Mouse (Mus musculus): ENCODE measurements around the gene Tspan5. TPM values are rescaled to one million over a fixed set of nuclear protein-coding genes. Genes with fewer than 3 reads are reported as not detected.

Tspan5 gene
- polyA plus RNA-seq, 1 experiment from 2014 or later, result 1.7 TPM

DNA sequence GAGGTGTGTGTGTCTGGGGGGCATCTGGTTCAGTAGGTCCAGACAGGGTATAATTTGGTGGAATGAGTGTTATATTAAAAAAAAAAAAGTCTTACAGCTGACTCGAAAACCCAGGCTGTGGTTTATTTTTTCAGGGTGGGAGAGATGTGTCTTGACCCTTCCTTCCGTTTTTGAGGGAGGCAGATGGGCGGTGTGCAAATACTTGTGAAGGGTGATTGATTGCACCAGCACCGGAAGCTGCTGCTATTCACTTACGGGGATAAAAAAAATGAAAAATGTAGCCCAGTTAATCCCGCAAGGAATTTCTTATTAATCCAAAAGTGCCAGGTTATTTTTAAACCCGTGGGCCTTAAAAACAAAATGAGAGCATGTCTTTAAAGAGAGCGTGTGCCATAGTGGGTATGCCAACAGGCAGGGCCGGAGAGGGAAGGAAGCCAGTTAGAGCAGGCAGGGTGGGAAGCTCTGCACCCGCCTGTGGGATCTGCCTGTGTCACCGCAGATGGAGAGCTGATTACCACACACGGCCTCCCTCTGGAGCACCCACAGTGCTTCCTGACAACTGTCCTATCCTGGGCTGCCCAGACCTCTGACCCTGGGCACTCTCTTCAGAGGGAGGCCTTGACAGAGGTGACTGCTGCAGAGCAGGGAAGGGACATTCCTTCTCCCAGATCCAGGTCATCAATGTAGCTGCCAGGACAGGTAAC, 11.3 kb downstream of the Tspan5 start:
- Histone ChIP-seq H3K4me3 (ENCODE audit: low read depth, low read length) (0 out of 2 replicates have a peak overlapping the region, but pooled peaks have one; percentile 25), H3K4me2 (ENCODE audit: low read depth, low read length) (peak overlapping the region; percentile 42), H3K27ac (ENCODE audit: low read depth) (0 out of 2 replicates have a peak overlapping the region, but pooled peaks have one; percentile 39), H3K9ac (replicated peaks) (no peak overlapping the region), H3K27me3 (ENCODE audit: insufficient read depth, low read length) (no peaks in the 10 kb centered on the region), H3K4me1 (ENCODE audit: insufficient read depth) (peaks cover 6% of the 10 kb centered on the region; the same call in 1 of the 2 replicates), H3K9me3 (ENCODE audit: low read length) (no peaks in the 10 kb centered on the region), H3K36me3 (replicated peaks; ENCODE audit: insufficient read depth, low read length) (no peaks in the 10 kb centered on the region)
- no peak for TF ChIP-seq EP300 (IDR thresholded peaks at IDR 0.05; ENCODE audit: low read depth)
- no peak for TF ChIP-seq CTCF (IDR thresholded peaks at IDR 0.05; ENCODE audit: low read depth)
- DNase-seq, result peak; percentile 29
- 10% methylated on average over 12 of the region's 12 CpGs for WGBS (ENCODE audit: insufficient replicate concordance)
- peak; percentile 23; the same call in 1 of the 2 replicates for ATAC-seq

DNA sequence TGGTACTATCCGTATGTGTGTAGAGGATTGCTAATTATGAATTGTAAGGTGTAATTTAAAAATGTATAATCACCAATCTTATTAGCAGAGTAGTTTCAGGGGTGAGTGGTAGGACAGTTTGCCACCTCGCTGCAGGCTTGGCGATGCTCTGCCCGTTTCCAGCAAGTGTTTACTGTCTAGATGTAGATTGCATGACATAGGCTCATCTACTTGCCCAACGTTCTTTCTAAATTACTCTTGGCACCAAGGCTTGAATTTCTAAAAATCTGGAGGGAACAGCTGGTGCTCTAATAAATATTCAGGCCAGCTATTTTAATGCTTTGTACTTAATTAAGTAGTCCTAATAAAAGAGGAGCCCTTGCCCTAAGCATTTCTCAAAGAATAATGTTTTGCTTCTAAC, 12.3 kb downstream of the Tspan5 start:
- Histone ChIP-seq H3K27ac (ENCODE audit: low read depth) (no peak overlapping the region), H3K4me3 (ENCODE audit: low read depth, low read length) (no peak overlapping the region), H3K27me3 (ENCODE audit: insufficient read depth, low read length) (no peaks in the 10 kb centered on the region), H3K4me1 (ENCODE audit: insufficient read depth) (peaks cover 6% of the 10 kb centered on the region; the same call in 1 of the 2 replicates), H3K9me3 (ENCODE audit: low read length) (no peaks in the 10 kb centered on the region), H3K4me2 (ENCODE audit: low read depth, low read length) (no peak overlapping the region), H3K9ac (replicated peaks) (no peak overlapping the region), H3K36me3 (replicated peaks; ENCODE audit: insufficient read depth, low read length) (no peaks in the 10 kb centered on the region)
- 67% methylated on average over 5 of the region's 5 CpGs for WGBS (ENCODE audit: insufficient replicate concordance)
- DNase-seq (no peak), ATAC-seq (no peak)
- TF ChIP-seq EP300 (IDR thresholded peaks at IDR 0.05; ENCODE audit: low read depth), result no peak
- no peak for TF ChIP-seq CTCF (IDR thresholded peaks at IDR 0.05; ENCODE audit: low read depth)

DNA sequence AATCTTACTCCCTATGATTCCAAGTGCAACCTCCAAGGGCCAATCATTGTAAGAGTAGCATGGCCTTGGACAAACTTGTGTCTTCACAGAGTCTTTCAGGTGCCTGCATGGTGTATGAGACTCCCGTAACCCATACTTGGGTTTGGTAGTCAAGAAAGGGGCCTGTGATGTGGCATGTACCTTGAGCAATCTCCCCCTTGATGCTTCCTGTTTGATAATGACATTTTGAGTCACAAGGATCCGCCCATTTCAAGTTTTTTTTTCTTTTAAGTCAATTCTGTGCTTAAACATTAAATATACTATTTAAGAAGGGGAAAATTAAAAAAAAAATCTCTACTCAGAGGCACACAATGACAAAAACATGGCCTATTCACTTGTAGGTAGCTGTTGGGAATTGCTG, 15.3 kb downstream of the Tspan5 start:
- ATAC-seq, result no peak
- Histone ChIP-seq H3K9ac (replicated peaks) (no peak overlapping the region), H3K4me2 (ENCODE audit: low read depth, low read length) (no peak overlapping the region), H3K27ac (ENCODE audit: low read depth) (no peak overlapping the region), H3K27me3 (ENCODE audit: insufficient read depth, low read length) (no peaks in the 10 kb centered on the region), H3K9me3 (ENCODE audit: low read length) (no peaks in the 10 kb centered on the region), H3K4me3 (ENCODE audit: low read depth, low read length) (no peak overlapping the region), H3K36me3 (replicated peaks; ENCODE audit: insufficient read depth, low read length) (no peaks in the 10 kb centered on the region), H3K4me1 (ENCODE audit: insufficient read depth) (peaks cover 6% of the 10 kb centered on the region; the same call in 1 of the 2 replicates)
- WGBS (ENCODE audit: insufficient replicate concordance), result 77% methylated on average over 2 of the region's 2 CpGs
- DNase-seq, result no peak
- TF ChIP-seq CTCF (IDR thresholded peaks at IDR 0.05; ENCODE audit: low read depth), result no peak
- TF ChIP-seq EP300 (IDR thresholded peaks at IDR 0.05; ENCODE audit: low read depth), result no peak

DNA sequence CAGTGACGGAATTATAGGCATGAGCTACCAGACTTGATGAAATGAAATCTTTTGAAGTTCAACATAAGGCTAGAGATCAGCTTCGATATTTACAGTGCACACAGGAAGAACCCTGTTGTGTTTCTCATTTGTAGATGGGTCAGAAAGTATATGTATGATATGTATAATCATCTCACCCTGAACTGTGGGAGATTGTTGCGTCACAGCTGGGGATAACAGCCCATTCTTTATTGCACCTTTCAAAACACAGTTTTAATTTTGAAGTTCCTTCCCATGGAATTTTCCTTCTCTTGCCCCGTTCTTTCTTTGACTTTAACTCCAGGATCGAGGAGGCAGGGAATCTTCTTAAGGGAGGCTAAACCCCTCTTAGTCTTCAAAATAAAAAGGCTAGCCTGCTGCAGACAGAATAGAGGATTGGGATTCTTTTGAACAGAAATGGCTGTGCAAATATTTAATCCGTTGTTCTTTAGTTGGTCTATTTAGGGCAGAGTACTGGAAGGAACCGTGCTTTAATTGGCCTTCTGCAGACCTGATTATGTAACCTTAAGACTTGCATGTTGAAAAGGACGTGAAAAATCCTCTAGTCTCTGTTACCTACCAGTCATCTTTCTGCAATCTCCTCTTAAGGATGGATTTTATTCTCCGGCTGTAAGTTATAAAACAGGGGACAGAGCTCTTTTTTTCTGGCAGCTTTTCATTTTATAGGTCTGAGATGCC, 18.1 kb downstream of the Tspan5 start:
- Histone ChIP-seq H3K27ac (ENCODE audit: low read depth) (no peak overlapping the region), H3K4me2 (ENCODE audit: low read depth, low read length) (no peak overlapping the region), H3K27me3 (ENCODE audit: insufficient read depth, low read length) (no peaks in the 10 kb centered on the region), H3K36me3 (replicated peaks; ENCODE audit: insufficient read depth, low read length) (no peaks in the 10 kb centered on the region), H3K9ac (replicated peaks) (no peak overlapping the region), H3K9me3 (ENCODE audit: low read length) (no peaks in the 10 kb centered on the region), H3K4me1 (ENCODE audit: insufficient read depth) (0 out of 2 replicates have a peak, but pooled peaks cover 2% of the 10 kb centered on the region), H3K4me3 (ENCODE audit: low read depth, low read length) (no peak overlapping the region)
- ATAC-seq (no peak), DNase-seq (no peak)
- WGBS (ENCODE audit: insufficient replicate concordance), result 58% methylated on average over 9 of the region's 9 CpGs
- no peak for TF ChIP-seq CTCF (IDR thresholded peaks at IDR 0.05; ENCODE audit: low read depth)
- TF ChIP-seq EP300 (IDR thresholded peaks at IDR 0.05; ENCODE audit: low read depth), result no peak

DNA sequence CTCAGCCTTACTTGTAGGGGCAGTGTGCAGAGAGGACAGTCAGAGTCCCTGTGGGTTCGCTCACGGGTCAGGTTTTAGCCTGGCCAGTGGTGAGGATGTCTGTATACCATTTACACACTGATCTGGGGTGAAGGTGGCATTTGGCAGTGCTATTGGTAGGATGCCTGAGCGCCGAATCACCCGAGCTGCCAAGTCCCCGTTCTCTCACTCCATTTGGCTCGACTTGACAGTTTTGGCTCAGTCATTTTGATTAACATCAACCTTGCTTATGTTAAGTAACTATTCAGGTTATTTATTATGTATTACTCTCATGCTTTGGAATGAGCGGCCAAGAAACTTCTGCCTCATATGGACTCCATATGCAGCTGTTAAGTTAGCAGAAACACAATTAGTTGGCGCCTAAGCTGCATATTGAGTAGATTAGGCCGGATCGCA, 18.7 kb downstream of the Tspan5 start:
- Histone ChIP-seq H3K9ac (replicated peaks) (no peak overlapping the region), H3K27me3 (ENCODE audit: insufficient read depth, low read length) (no peaks in the 10 kb centered on the region), H3K36me3 (replicated peaks; ENCODE audit: insufficient read depth, low read length) (no peaks in the 10 kb centered on the region), H3K4me1 (ENCODE audit: insufficient read depth) (0 out of 2 replicates have a peak, but pooled peaks cover 2% of the 10 kb centered on the region), H3K9me3 (ENCODE audit: low read length) (no peaks in the 10 kb centered on the region), H3K4me2 (ENCODE audit: low read depth, low read length) (no peak overlapping the region), H3K4me3 (ENCODE audit: low read depth, low read length) (no peak overlapping the region), H3K27ac (ENCODE audit: low read depth) (no peak overlapping the region)
- no peak for TF ChIP-seq EP300 (IDR thresholded peaks at IDR 0.05; ENCODE audit: low read depth)
- TF ChIP-seq CTCF (IDR thresholded peaks at IDR 0.05; ENCODE audit: low read depth), result no peak
- 82% methylated on average over 11 of the region's 11 CpGs for WGBS (ENCODE audit: insufficient replicate concordance)
- DNase-seq, result no peak
- ATAC-seq, result no peak

DNA sequence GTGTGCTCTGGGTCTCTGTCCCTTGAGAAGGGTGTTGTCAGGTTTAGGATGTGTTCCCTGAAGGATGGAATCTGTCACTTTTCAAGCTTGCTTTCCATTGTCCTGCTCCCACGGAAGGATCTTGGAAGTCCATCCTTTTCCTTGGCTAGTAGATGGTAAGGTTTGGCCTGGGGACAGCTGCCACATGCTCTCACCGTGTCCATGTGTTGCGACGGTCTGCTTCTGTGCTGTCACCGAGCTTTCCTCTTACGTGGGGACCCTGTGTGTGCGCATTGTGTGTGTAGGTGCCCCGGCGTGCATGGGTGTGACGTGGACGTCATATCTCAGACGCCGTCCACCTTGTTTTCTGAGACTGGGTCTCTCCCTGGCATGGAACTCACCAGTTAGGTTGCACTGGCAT, 19.5 kb downstream of the Tspan5 start:
- WGBS (ENCODE audit: insufficient replicate concordance), result 90% methylated on average over 13 of the region's 13 CpGs
- TF ChIP-seq EP300 (IDR thresholded peaks at IDR 0.05; ENCODE audit: low read depth) (no peak), CTCF (IDR thresholded peaks at IDR 0.05; ENCODE audit: low read depth) (no peak)
- H3K4me2 ChIP-seq (ENCODE audit: low read depth, low read length), result no peak overlapping the region
- no peak overlapping the region for H3K27ac ChIP-seq (ENCODE audit: low read depth)
- no peak for DNase-seq
- no peak for ATAC-seq
- H3K9me3 ChIP-seq (ENCODE audit: low read length), result no peaks in the 10 kb centered on the region
- H3K4me3 ChIP-seq (ENCODE audit: low read depth, low read length), result no peak overlapping the region
- no peaks in the 10 kb centered on the region for H3K27me3 ChIP-seq (ENCODE audit: insufficient read depth, low read length)
- H3K4me1 ChIP-seq (ENCODE audit: insufficient read depth), result 0 out of 2 replicates have a peak, but pooled peaks cover 2% of the 10 kb centered on the region
- H3K36me3 ChIP-seq (replicated peaks; ENCODE audit: insufficient read depth, low read length), result no peaks in the 10 kb centered on the region
- no peak overlapping the region for H3K9ac ChIP-seq (replicated peaks)
